Mouse (Mus musculus): ENCODE measurements around the gene Nbas.

GRCm38 (mm10) chr12:13418651-13419050 lies 149.7 kb downstream of the Nbas start:
- TF ChIP-seq HCFC1 (IDR thresholded peaks at IDR 0.05; ENCODE audit: borderline replicate concordance, insufficient read depth, low read length) = no peak
- no peak for TF ChIP-seq MAFK (IDR thresholded peaks at IDR 0.05; ENCODE audit: insufficient read depth, low read depth, low read length)
- TF ChIP-seq ZC3H11A (IDR thresholded peaks at IDR 0.05; ENCODE audit: borderline replicate concordance, low read depth, low read length) = no peak
